Mouse (Mus musculus) liver, embryonic 11.5 days (tissue): Measurements from ENCODE around the gene Col4a2. TPM values are rescaled to one million over a fixed set of nuclear protein-coding genes. Genes with fewer than 3 reads are reported as not detected.
"Not testable (repeated sequence)": the region's sequence is repeated elsewhere in the genome, so short reads cannot be mapped to it uniquely, and the experiment has no call there.

Experiments
- ATAC-seq: fragments of 200-750 bp; cut with Nextera tagmentation; replicated peaks from 2 replicates; pipeline ENCODE4 v1.8.0; 2017; ENCODE audit warnings: moderate number of reproducible peaks, mild to moderate bottlenecking, moderate TSS enrichment, moderate library complexity; ENCODE audit not compliant: low FRiP score
- DNase-seq: peaks from one replicate; pipeline ENCODE4 v3.0.0-alpha.2; 2017; ENCODE audit warnings: low spot score
- H3K27ac ChIP-seq: fragments of 300-500 bp; sonication (generic); 2 replicates; pipeline ENCODE4 v1.5.1; 2014; ENCODE audit warnings: mild to moderate bottlenecking, low read depth, low read length, control low read depth
- H3K27me3 ChIP-seq: fragments of 300-500 bp; sonication (generic); replicated peaks from 2 replicates; pipeline ENCODE4 v1.6.1; 2014; ENCODE audit warnings: low read length, mixed read lengths; ENCODE audit not compliant: control insufficient read depth, insufficient read depth
- H3K36me3 ChIP-seq: fragments of 300-500 bp; sonication (generic); 2 replicates; pipeline ENCODE4 v1.6.1; 2014; ENCODE audit warnings: mild to moderate bottlenecking, low read length, moderate library complexity, mixed read lengths; ENCODE audit not compliant: control insufficient read depth, insufficient read depth
- H3K4me1 ChIP-seq: fragments of 300-500 bp; sonication (generic); replicated peaks from 2 replicates; pipeline ENCODE4 v1.6.1; 2014; ENCODE audit warnings: low read length, mixed read lengths; ENCODE audit not compliant: control insufficient read depth, insufficient read depth
- H3K4me2 ChIP-seq: fragments of 300-500 bp; sonication (generic); 2 replicates; pipeline ENCODE4 v1.6.1; 2014; ENCODE audit warnings: mild to moderate bottlenecking, control low read depth, moderate library complexity
- H3K4me3 ChIP-seq: fragments of 300-500 bp; sonication (generic); 2 replicates; pipeline ENCODE4 v1.5.1; 2014; ENCODE audit warnings: low read depth, low read length, control low read depth
- H3K9ac ChIP-seq: fragments of 300-500 bp; sonication (generic); 2 replicates; pipeline ENCODE4 v1.6.1; 2014; ENCODE audit warnings: low read depth, low read length, control low read depth
- H3K9me3 ChIP-seq: fragments of 300-500 bp; sonication (generic); 2 replicates; pipeline ENCODE4 v1.6.1; 2016; ENCODE audit warnings: low read length, inconsistent platforms, mixed read lengths; ENCODE audit not compliant: control insufficient read depth
- WGBS: fragments of 180-500 bp; shearing (Covaris S2); extraction: QIAGEN DNeasy Blood & Tissue Kit; methylation state at CpG from one replicate; pipeline ENCODE4 v1.1.7; 2014; 5-methylcytosine and 5-hydroxymethylcytosine counted together
- polyA plus RNA-seq: library from polyadenylated mRNA; unstranded; fragments of >200 nt; fragmentation: Nextera tagmentation; extraction: Ambion mirVana; gene quantifications from 2 replicates; pipeline ENCODE4 v1.2.1, GENCODE M21; 2014

Col4a2 gene
- polyA plus RNA-seq, 1 experiment from 2014 or later, result 12.2 TPM

DNA sequence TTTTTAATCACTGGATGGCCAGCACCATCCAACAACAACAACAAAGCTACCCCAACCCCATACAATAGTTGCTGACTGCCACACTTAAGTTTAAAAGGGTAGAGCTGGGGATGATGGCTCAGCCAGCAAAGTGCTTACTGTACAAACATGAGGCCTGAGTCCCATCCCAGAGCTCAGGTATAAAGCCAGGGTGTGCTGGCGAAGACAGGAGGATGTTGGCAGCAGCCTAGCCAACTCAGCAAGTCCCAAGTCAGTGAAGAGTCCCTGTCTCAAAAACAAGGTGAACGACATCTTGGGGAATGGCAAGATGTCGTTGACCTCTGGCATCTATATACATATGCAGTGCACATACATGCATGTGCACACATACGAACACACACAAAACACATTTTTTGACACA is 150.0 kb downstream of the Col4a2 start:
- Histone ChIP-seq H3K27ac (no peak overlapping the region), H3K4me1 (peaks cover 9% of the 10 kb centered on the region), H3K9me3 (no peaks in the 10 kb centered on the region), H3K27me3 (no peaks in the 10 kb centered on the region), H3K36me3 (no peaks in the 10 kb centered on the region), H3K4me2 (no peak overlapping the region), H3K9ac (no peak overlapping the region), H3K4me3 (no peak overlapping the region)
- ATAC-seq (no peak), DNase-seq (no peak)
- WGBS, result 86% methylated on average over 4 of the region's 4 CpGs

GRCm38 (mm10) chr8:11463541-11463888 is 150.9 kb downstream of the Col4a2 start:
- no peak overlapping the region for H3K9ac ChIP-seq
- H3K4me2 ChIP-seq, result no peak overlapping the region
- WGBS, result 70% methylated on average over 2 of the region's 2 CpGs
- ATAC-seq (no peak), DNase-seq (no peak)
- H3K4me1 ChIP-seq, result peaks cover 2% of the 10 kb centered on the region; the same call in 1 of the 2 replicates
- H3K4me3 ChIP-seq, result no peak overlapping the region
- H3K27me3 ChIP-seq, result no peaks in the 10 kb centered on the region
- H3K9me3 ChIP-seq, result no peaks in the 10 kb centered on the region
- no peak overlapping the region for H3K27ac ChIP-seq
- H3K36me3 ChIP-seq, result no peaks in the 10 kb centered on the region

DNA sequence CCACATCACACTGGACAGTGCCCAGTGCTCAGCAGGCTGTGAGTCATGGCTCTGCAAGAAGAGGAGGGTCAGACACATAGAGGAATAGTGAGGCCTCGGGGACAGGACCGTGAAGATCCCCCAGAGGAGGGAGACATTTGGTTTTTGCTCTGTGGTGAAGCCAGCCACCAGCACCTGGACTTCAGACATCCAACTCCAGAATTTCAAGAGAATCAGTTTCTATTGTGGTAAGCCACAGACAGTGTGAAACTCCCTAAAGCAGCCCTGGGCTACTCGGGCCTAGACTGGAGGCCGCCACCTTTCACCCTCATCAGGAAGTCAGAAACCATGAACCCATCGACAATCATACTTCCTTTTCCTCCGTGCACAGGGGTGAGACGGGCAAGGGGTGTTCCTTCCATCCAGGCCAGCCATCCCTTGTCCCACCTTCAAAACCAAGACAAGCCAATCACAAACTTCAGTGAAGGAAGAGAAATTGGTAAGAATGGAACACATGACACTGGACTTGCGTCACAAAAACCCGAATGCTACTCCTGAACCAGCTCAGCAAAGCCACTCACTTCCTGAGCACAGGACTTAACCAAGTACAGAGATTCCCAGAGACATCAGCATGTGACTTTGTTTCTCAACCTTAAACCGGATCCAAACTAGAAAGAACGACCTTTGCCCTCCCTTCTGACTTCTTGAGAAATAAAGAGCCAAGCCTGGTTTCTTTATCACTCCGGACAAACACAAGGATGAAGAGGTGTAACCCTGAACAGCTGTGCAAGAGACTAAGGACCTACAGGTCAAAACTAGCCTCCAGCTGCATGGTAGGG is 151.5 kb downstream of the Col4a2 start:
- Histone ChIP-seq H3K36me3 (no peaks in the 10 kb centered on the region), H3K9ac (no peak overlapping the region), H3K4me1 (0 out of 2 replicates have a peak, but pooled peaks cover 2% of the 10 kb centered on the region), H3K4me3 (no peak overlapping the region), H3K4me2 (no peak overlapping the region), H3K27me3 (no peaks in the 10 kb centered on the region), H3K27ac (no peak overlapping the region), H3K9me3 (no peaks in the 10 kb centered on the region)
- ATAC-seq (no peak), DNase-seq (no peak)
- 56% methylated on average over 12 of the region's 12 CpGs for WGBS

GRCm38 (mm10) chr8:11464707-11464964 is 152.0 kb downstream of the Col4a2 start:
- H3K27me3 ChIP-seq, result no peaks in the 10 kb centered on the region
- no peak for ATAC-seq
- 57% methylated on average over 3 of the region's 3 CpGs for WGBS

GRCm38 (mm10) chr8:11465619-11466018 is 153.0 kb downstream of the Col4a2 start:
- no peaks in the 10 kb centered on the region; the same call in 1 of the 2 replicates for H3K27me3 ChIP-seq
- ATAC-seq (no peak), DNase-seq (no peak)
- WGBS, result 89% methylated on average over 4 of the region's 4 CpGs
- H3K4me1 ChIP-seq, result 0 out of 2 replicates have a peak, but pooled peaks cover 2% of the 10 kb centered on the region
- no peaks in the 10 kb centered on the region for H3K9me3 ChIP-seq
- H3K9ac ChIP-seq, result no peak overlapping the region
- H3K4me2 ChIP-seq, result no peak overlapping the region
- H3K4me3 ChIP-seq, result no peak overlapping the region
- H3K27ac ChIP-seq, result no peak overlapping the region
- no peaks in the 10 kb centered on the region for H3K36me3 ChIP-seq

More at GRCm38 (mm10) chr8:11464707-11464964, 152.0 kb downstream of the Col4a2 start:
- H3K4me3 ChIP-seq, result no peak overlapping the region
- H3K4me1 ChIP-seq, result 0 out of 2 replicates have a peak, but pooled peaks cover 2% of the 10 kb centered on the region
- H3K4me2 ChIP-seq, result no peak overlapping the region
- no peaks in the 10 kb centered on the region for H3K9me3 ChIP-seq
- no peak overlapping the region for H3K27ac ChIP-seq
- no peak for DNase-seq
- H3K9ac ChIP-seq, result no peak overlapping the region
- no peaks in the 10 kb centered on the region for H3K36me3 ChIP-seq

DNA sequence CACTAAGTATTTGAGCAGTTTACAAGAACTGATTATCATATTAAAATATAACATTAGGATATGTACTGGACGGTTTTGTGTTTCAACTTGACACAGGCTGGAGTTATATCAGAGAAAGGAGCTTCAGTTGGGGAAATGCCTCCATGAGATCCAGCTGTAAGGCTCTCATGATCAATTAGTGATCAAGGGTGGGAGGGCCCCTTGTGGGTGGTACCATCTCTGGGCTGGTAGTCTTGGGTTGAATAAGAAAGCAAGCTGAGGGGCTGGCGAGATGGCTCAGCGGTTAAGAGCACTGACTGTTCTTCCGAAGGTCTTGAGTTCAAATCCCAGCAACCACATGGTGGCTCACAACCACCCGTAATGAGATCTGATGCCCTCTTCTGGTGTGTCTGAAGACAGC is 153.9 kb downstream of the Col4a2 start:
- not testable (repeated sequence) for H3K4me3 ChIP-seq, H3K9me3 ChIP-seq, H3K27ac ChIP-seq, ATAC-seq, H3K9ac ChIP-seq, H3K4me1 ChIP-seq, H3K27me3 ChIP-seq, DNase-seq, H3K36me3 ChIP-seq, H3K4me2 ChIP-seq
- 88% methylated on average over 4 of the region's 5 CpGs for WGBS

DNA sequence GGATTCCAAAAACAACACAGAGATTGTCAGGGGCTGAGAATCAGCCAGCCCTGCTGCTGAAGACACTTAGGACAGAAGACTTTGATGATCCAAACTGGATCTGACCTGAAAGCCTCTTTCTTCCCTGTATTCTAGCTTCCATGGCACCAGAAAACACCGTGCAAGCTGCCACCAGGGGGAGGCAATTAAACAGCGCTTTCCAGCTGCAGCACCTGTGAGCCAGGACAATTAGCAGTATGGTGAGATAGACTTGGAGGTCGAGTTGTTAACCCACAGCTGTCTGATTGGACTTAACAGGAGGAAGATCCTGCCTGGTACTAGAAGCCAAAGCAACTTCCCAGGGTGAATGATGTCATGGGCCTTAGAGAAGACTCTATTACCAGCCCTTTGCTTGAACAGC is 156.5 kb downstream of the Col4a2 start:
- no peak for ATAC-seq
- peaks cover 5% of the 10 kb centered on the region for H3K4me1 ChIP-seq
- H3K9ac ChIP-seq, result no peak overlapping the region
- WGBS, result 8% methylated on average over 3 of the region's 3 CpGs
- H3K4me3 ChIP-seq, result no peak overlapping the region
- no peak overlapping the region for H3K4me2 ChIP-seq
- DNase-seq, result no peak
- no peaks in the 10 kb centered on the region for H3K9me3 ChIP-seq
- peaks cover 19% of the 10 kb centered on the region for H3K27me3 ChIP-seq
- no peaks in the 10 kb centered on the region for H3K36me3 ChIP-seq
- H3K27ac ChIP-seq, result no peak overlapping the region

- H3K9ac ChIP-seq, result no peak overlapping the region
- peaks cover 5% of the 10 kb centered on the region for H3K4me1 ChIP-seq
- no peaks in the 10 kb centered on the region for H3K36me3 ChIP-seq
- H3K4me2 ChIP-seq, result no peak overlapping the region
- DNase-seq, result no peak
- H3K4me3 ChIP-seq, result no peak overlapping the region
- no peaks in the 10 kb centered on the region for H3K9me3 ChIP-seq
- ATAC-seq, result no peak
- H3K27me3 ChIP-seq, result peaks cover 34% of the 10 kb centered on the region
- H3K27ac ChIP-seq, result no peak overlapping the region
- WGBS, result 69% methylated on average over 7 of the region's 7 CpGs
Measured at GRCm38 (mm10) chr8:11470694-11471093, 158.1 kb downstream of the Col4a2 start.

DNA sequence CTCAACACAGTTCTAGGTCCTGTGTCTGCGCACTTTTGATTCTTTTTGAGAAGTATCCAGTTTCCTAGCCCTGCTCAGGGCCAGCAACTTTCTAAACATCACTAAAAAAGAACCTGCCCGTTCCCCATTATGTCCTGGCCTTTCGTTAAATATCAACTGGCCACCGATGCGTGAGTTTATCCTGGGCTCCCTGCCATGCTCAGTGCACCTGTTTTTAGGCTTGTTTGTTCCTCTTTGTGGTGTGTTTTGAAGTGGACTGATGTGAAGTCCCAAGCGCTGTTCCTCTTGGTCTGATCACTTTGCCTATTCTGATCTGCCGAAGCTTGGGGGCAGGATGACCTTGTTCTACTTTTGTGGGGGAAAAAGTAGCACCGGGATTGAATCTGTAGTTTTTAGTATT is 158.7 kb downstream of the Col4a2 start:
- H3K27me3 ChIP-seq, result peaks cover 40% of the 10 kb centered on the region

More for the DNA sequence above, 158.7 kb downstream of the Col4a2 start:
- no peak overlapping the region for H3K4me2 ChIP-seq
- no peak overlapping the region for H3K4me3 ChIP-seq
- no peak for ATAC-seq
- H3K4me1 ChIP-seq, result peaks cover 5% of the 10 kb centered on the region
- H3K9ac ChIP-seq, result no peak overlapping the region
- H3K27ac ChIP-seq, result no peak overlapping the region
- no peaks in the 10 kb centered on the region for H3K9me3 ChIP-seq
- WGBS, result 46% methylated on average over 8 of the region's 8 CpGs
- no peaks in the 10 kb centered on the region for H3K36me3 ChIP-seq
- no peak for DNase-seq
